Mouse (Mus musculus) liver, embryonic 15.5 days (tissue): ENCODE results near the gene Galp. TPM values are rescaled to one million over a fixed set of nuclear protein-coding genes. Genes with fewer than 3 reads are reported as not detected.

Experiments
- ATAC-seq: fragments of 200-750 bp; cut with Nextera tagmentation; 2 replicates; pipeline ENCODE4 v1.8.0; 2017; ENCODE audit warnings: moderate number of reproducible peaks, mild to moderate bottlenecking, moderate library complexity; ENCODE audit not compliant: insufficient read depth
- H3K27ac ChIP-seq: fragments of 300-500 bp; sonication (generic); replicated peaks from 2 replicates; pipeline ENCODE4 v1.5.1; 2015; ENCODE audit warnings: mild to moderate bottlenecking, inconsistent platforms
- H3K27me3 ChIP-seq: fragments of 300-500 bp; sonication (generic); 2 replicates; pipeline ENCODE4 v1.6.1; 2015; ENCODE audit warnings: mild to moderate bottlenecking, inconsistent platforms
- H3K36me3 ChIP-seq: fragments of 300-500 bp; sonication (generic); replicated peaks from 2 replicates; pipeline ENCODE4 v1.6.1; 2015; ENCODE audit warnings: moderate library complexity, mild to moderate bottlenecking, inconsistent platforms
- H3K4me1 ChIP-seq: fragments of 300-500 bp; sonication (generic); replicated peaks from 2 replicates; pipeline ENCODE4 v1.6.1; 2015; ENCODE audit warnings: inconsistent platforms
- H3K4me2 ChIP-seq: fragments of 300-500 bp; sonication (generic); 2 replicates; pipeline ENCODE4 v1.6.1; 2015; ENCODE audit warnings: moderate library complexity, mild to moderate bottlenecking, inconsistent platforms
- H3K4me3 ChIP-seq: fragments of 300-500 bp; sonication (generic); replicated peaks from 2 replicates; pipeline ENCODE4 v1.5.1; 2015; ENCODE audit warnings: mild to moderate bottlenecking, inconsistent platforms
- H3K9ac ChIP-seq: fragments of 300-500 bp; sonication (generic); 2 replicates; pipeline ENCODE4 v1.6.1; 2015; ENCODE audit warnings: moderate library complexity, mild to moderate bottlenecking, inconsistent platforms
- H3K9me3 ChIP-seq: fragments of 300-500 bp; sonication (generic); replicated peaks from 2 replicates; pipeline ENCODE4 v1.6.1; 2016; ENCODE audit warnings: inconsistent platforms
- WGBS: fragments of 180-500 bp; shearing (Covaris S2); methylation state at CpG from one replicate; pipeline ENCODE4 v1.1.7; 2015; ENCODE audit warnings: mixed read lengths; ENCODE audit not compliant: insufficient replicate concordance; 5-methylcytosine and 5-hydroxymethylcytosine counted together
- polyA plus RNA-seq: library from polyadenylated mRNA; unstranded; fragments of >200 nt; fragmentation: Nextera tagmentation; extraction: Ambion mirVana; gene quantifications from 2 replicates; pipeline ENCODE4 v1.2.1, GENCODE M21; 2015

Gene Galp
- polyA plus RNA-seq, 1 experiment from 2014 or later, result not detected

- H3K9ac ChIP-seq, result no peak overlapping the region
- no peak overlapping the region for H3K4me2 ChIP-seq
- no peak for ATAC-seq
- H3K4me3 ChIP-seq, result no peak overlapping the region
- H3K27me3 ChIP-seq, result no peaks in the 10 kb centered on the region
- H3K36me3 ChIP-seq, result peaks cover 7% of the 10 kb centered on the region
- no peak overlapping the region for H3K27ac ChIP-seq
- no peaks in the 10 kb centered on the region for H3K9me3 ChIP-seq
- H3K4me1 ChIP-seq, result peaks cover 23% of the 10 kb centered on the region
Observed at GRCm38 (mm10) chr7:6179013-6179412, 17.9 kb upstream of the Galp start.

- no peak overlapping the region for H3K4me3 ChIP-seq
- H3K9ac ChIP-seq, result no peak overlapping the region
- no peaks in the 10 kb centered on the region for H3K9me3 ChIP-seq
- ATAC-seq, result no peak; the same call in 1 of the 2 replicates
- H3K27me3 ChIP-seq, result no peaks in the 10 kb centered on the region
- H3K4me2 ChIP-seq, result no peak overlapping the region
- H3K36me3 ChIP-seq, result peaks cover 18% of the 10 kb centered on the region
- H3K4me1 ChIP-seq, result peaks cover 4% of the 10 kb centered on the region; the same call in 1 of the 2 replicates
- H3K27ac ChIP-seq, result no peak overlapping the region
Observed at GRCm38 (mm10) chr7:6182882-6183281, 14.0 kb upstream of the Galp start.

GRCm38 (mm10) chr7:6183802-6184201, 13.1 kb upstream of the Galp start:
- H3K27me3 ChIP-seq, result no peaks in the 10 kb centered on the region
- WGBS, result 81% methylated on average over 19 of the region's 19 CpGs
- H3K9ac ChIP-seq, result no peak overlapping the region
- ATAC-seq, result peak; percentile 8; the same call in 1 of the 2 replicates
- H3K9me3 ChIP-seq, result no peaks in the 10 kb centered on the region
- peaks cover 19% of the 10 kb centered on the region for H3K36me3 ChIP-seq
- H3K4me1 ChIP-seq, result peaks cover 4% of the 10 kb centered on the region; the same call in 1 of the 2 replicates
- no peak overlapping the region for H3K4me3 ChIP-seq
- no peak overlapping the region for H3K4me2 ChIP-seq
- no peak overlapping the region for H3K27ac ChIP-seq

GRCm38 (mm10) chr7:6184521-6184920, 12.4 kb upstream of the Galp start:
- Histone ChIP-seq H3K4me1 (peaks cover 4% of the 10 kb centered on the region; the same call in 1 of the 2 replicates), H3K9me3 (no peaks in the 10 kb centered on the region), H3K9ac (no peak overlapping the region), H3K4me2 (no peak overlapping the region), H3K27ac (no peak overlapping the region), H3K36me3 (peaks cover 22% of the 10 kb centered on the region), H3K27me3 (no peaks in the 10 kb centered on the region), H3K4me3 (no peak overlapping the region)
- WGBS, result 78% methylated on average over 8 of the region's 8 CpGs
- no peak for ATAC-seq

GRCm38 (mm10) chr7:6185391-6185790, 11.5 kb upstream of the Galp start:
- H3K9me3 ChIP-seq, result no peaks in the 10 kb centered on the region
- no peak for ATAC-seq
- H3K27me3 ChIP-seq, result no peaks in the 10 kb centered on the region
- no peak overlapping the region for H3K9ac ChIP-seq
- H3K27ac ChIP-seq, result no peak overlapping the region
- 59% methylated on average over 1 of the region's 1 CpGs for WGBS
- peaks cover 4% of the 10 kb centered on the region; the same call in 1 of the 2 replicates for H3K4me1 ChIP-seq
- H3K4me3 ChIP-seq, result no peak overlapping the region
- no peak overlapping the region for H3K4me2 ChIP-seq
- peaks cover 26% of the 10 kb centered on the region for H3K36me3 ChIP-seq

GRCm38 (mm10) chr7:6186176-6186575, 10.7 kb upstream of the Galp start:
- Histone ChIP-seq H3K27me3 (no peaks in the 10 kb centered on the region), H3K4me3 (no peak overlapping the region), H3K4me2 (no peak overlapping the region), H3K4me1 (peaks cover 4% of the 10 kb centered on the region; the same call in 1 of the 2 replicates), H3K9me3 (no peaks in the 10 kb centered on the region), H3K27ac (no peak overlapping the region), H3K36me3 (peaks cover 26% of the 10 kb centered on the region), H3K9ac (no peak overlapping the region)
- WGBS, result 55% methylated on average over 2 of the region's 2 CpGs
- no peak for ATAC-seq

GRCm38 (mm10) chr7:6186756-6187155, 10.1 kb upstream of the Galp start:
- no peaks in the 10 kb centered on the region for H3K27me3 ChIP-seq
- H3K4me2 ChIP-seq, result no peak overlapping the region
- WGBS, result 68% methylated on average over 2 of the region's 2 CpGs
- no peaks in the 10 kb centered on the region for H3K9me3 ChIP-seq
- ATAC-seq, result no peak
- peaks cover 26% of the 10 kb centered on the region for H3K36me3 ChIP-seq
- H3K4me1 ChIP-seq, result peaks cover 4% of the 10 kb centered on the region; the same call in 1 of the 2 replicates
- no peak overlapping the region for H3K9ac ChIP-seq
- no peak overlapping the region for H3K27ac ChIP-seq
- no peak overlapping the region for H3K4me3 ChIP-seq

GRCm38 (mm10) chr7:6189542-6189941, 7.3 kb upstream of the Galp start:
- H3K27ac ChIP-seq, result no peak overlapping the region
- H3K36me3 ChIP-seq, result peaks cover 18% of the 10 kb centered on the region; the same call in 1 of the 2 replicates
- H3K27me3 ChIP-seq, result no peaks in the 10 kb centered on the region
- H3K4me1 ChIP-seq, result no peaks in the 10 kb centered on the region
- no peaks in the 10 kb centered on the region for H3K9me3 ChIP-seq
- 0 out of 2 replicates have a peak, but pooled peaks have one; percentile 15 for ATAC-seq
- no peak overlapping the region for H3K4me3 ChIP-seq
- H3K4me2 ChIP-seq, result no peak overlapping the region
- H3K9ac ChIP-seq, result no peak overlapping the region
- WGBS, result 53% methylated on average over 45 of the region's 45 CpGs

- ATAC-seq, result no peak
- peaks cover 11% of the 10 kb centered on the region; the same call in 1 of the 2 replicates for H3K36me3 ChIP-seq
- H3K4me1 ChIP-seq, result no peaks in the 10 kb centered on the region
- H3K9me3 ChIP-seq, result no peaks in the 10 kb centered on the region
- 14% methylated on average over 3 of the region's 3 CpGs for WGBS
- no peak overlapping the region for H3K27ac ChIP-seq
- H3K27me3 ChIP-seq, result no peaks in the 10 kb centered on the region
- no peak overlapping the region for H3K9ac ChIP-seq
- H3K4me3 ChIP-seq, result no peak overlapping the region
- no peak overlapping the region for H3K4me2 ChIP-seq
Observed at GRCm38 (mm10) chr7:6191376-6191775, 5.5 kb upstream of the Galp start.

- H3K27ac ChIP-seq, result no peak overlapping the region
- H3K4me3 ChIP-seq, result no peak overlapping the region
- H3K9me3 ChIP-seq, result no peaks in the 10 kb centered on the region
- 17% methylated on average over 5 of the region's 5 CpGs for WGBS
- 0 out of 2 replicates have a peak, but pooled peaks cover 8% of the 10 kb centered on the region for H3K36me3 ChIP-seq
- no peaks in the 10 kb centered on the region for H3K27me3 ChIP-seq
- ATAC-seq, result peak; percentile 52; the same call in 1 of the 2 replicates
- H3K9ac ChIP-seq, result no peak overlapping the region
- H3K4me2 ChIP-seq, result no peak overlapping the region
- no peaks in the 10 kb centered on the region for H3K4me1 ChIP-seq
Observed at GRCm38 (mm10) chr7:6194129-6194528, 2.8 kb upstream of the Galp start.

- 39% methylated on average over 2 of the region's 2 CpGs for WGBS
- Histone ChIP-seq H3K9me3 (no peaks in the 10 kb centered on the region), H3K36me3 (no peaks in the 10 kb centered on the region), H3K4me2 (no peak overlapping the region), H3K27ac (no peak overlapping the region), H3K27me3 (no peaks in the 10 kb centered on the region), H3K4me3 (no peak overlapping the region), H3K4me1 (no peaks in the 10 kb centered on the region), H3K9ac (no peak overlapping the region)
- ATAC-seq, result no peak
Observed at GRCm38 (mm10) chr7:6195777-6196176, 1.1 kb upstream of the Galp start.

GRCm38 (mm10) chr7:6204200-6204599, 7.3 kb downstream of the Galp start:
- H3K4me1 ChIP-seq, result no peaks in the 10 kb centered on the region
- H3K9ac ChIP-seq, result no peak overlapping the region
- H3K9me3 ChIP-seq, result no peaks in the 10 kb centered on the region
- H3K36me3 ChIP-seq, result no peaks in the 10 kb centered on the region
- H3K27ac ChIP-seq, result no peak overlapping the region
- no peaks in the 10 kb centered on the region for H3K27me3 ChIP-seq
- ATAC-seq, result no peak
- no peak overlapping the region for H3K4me2 ChIP-seq
- H3K4me3 ChIP-seq, result no peak overlapping the region
- WGBS, result 49% methylated on average over 3 of the region's 3 CpGs
